Mouse (Mus musculus): Measurements from ENCODE around the gene Ndufs6. TPM values are rescaled to one million over a fixed set of nuclear protein-coding genes. Genes with fewer than 3 reads are reported as not detected.

The Ndufs6 gene
- total and polyA plus RNA-seq, 3 experiments: 266 to 276 TPM; not detected in 1

DNA sequence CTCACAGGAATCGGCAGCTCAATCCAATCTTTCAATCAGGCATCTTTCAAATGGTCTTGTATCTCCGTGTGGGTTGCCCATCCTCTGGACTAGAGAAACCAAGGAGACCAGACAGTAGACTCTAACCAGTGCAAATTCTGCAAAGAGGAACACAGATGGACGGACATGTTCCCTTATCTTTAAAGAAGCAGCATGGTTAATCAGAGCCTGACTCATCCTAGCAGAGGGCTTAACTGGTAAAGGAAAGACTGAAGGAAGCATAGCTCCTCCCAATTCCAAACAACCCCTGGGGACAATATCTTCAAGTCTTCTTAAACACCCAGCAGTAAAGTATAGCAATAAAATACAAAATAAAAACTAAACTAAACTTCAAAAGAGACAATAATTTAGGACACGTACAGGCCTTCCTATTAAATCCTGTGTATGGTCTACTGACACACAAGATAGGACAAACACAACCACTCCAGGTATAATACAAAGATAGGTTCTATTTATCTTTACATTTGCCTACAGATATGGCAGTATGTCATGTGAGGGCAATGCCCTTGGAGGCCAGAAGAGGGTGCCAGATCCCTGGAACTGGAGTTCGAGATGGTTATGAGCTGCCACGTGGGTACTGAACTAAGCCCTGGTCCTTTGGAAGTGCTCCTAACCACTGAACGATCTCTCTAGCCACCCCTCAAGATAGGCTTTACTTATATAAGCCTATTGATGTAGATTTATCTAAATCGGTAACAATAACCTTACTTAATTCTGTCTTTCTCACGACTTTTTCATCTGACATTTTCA is 17.0 kb upstream of the Ndufs6 start:
- DNase-seq (ENCODE audit: low read depth, low spot score): peak; percentile 87
- peaks cover 0 to 3% of the 10 kb centered on the region in 2 experiments; a peak in 1 of 4 replicates for H3K4me1 ChIP-seq (ENCODE audit: control insufficient read depth in 1 of 2, insufficient read depth in 2 of 2, low read length in 2 of 2)
- no peaks in the 10 kb centered on the region for H3K27me3 ChIP-seq (ENCODE audit: control insufficient read depth in 1 of 2, insufficient read depth in 2 of 2, low read length in 2 of 2)
- H3K9me3 ChIP-seq (replicated peaks; ENCODE audit: insufficient read depth, low read length): no peaks in the 10 kb centered on the region
- H3K9ac ChIP-seq (ENCODE audit: control insufficient read depth, low read depth, low read length, poor library complexity, severe bottlenecking): peak overlapping the region; percentile 35; the same call in 1 of the 2 replicates
- H3K4me3 ChIP-seq (ENCODE audit: control insufficient read depth in 1 of 2, insufficient read depth in 1 of 2, low read depth in 2 of 2, low read length in 2 of 2): peak overlapping the region in 1 of 2 experiments; percentile 11; a peak in 1 of 4 replicates
- peaks cover 0 to 16% of the 10 kb centered on the region in 2 experiments; a peak in 2 of 4 replicates for H3K36me3 ChIP-seq (ENCODE audit: control insufficient read depth in 1 of 2, insufficient read depth in 2 of 2, low read length in 2 of 2)
- no peak overlapping the region for H3K27ac ChIP-seq (ENCODE audit: control insufficient read depth, low read depth, low read length)
- H3K79me2 ChIP-seq (ENCODE audit: control insufficient read depth, insufficient read depth, low read length, poor library complexity): no peaks in the 10 kb centered on the region
- TF ChIP-seq USF2 (IDR thresholded peaks at IDR 0.05; ENCODE audit: borderline replicate concordance in 1 of 2, insufficient read depth in 1 of 2, low read depth in 1 of 2, low read length in 2 of 2): no peak
- TF ChIP-seq RAD21 (IDR thresholded peaks at IDR 0.05; ENCODE audit: low read depth, low read length): peak; percentile 54
- TF ChIP-seq POLR2AphosphoS2 (IDR thresholded peaks at IDR 0.05; ENCODE audit: low read length): no peak
- TF ChIP-seq CTCF (IDR thresholded peaks at IDR 0.05 in 2 of 3, conservative IDR thresholded peaks at IDR 0.05 in 1 of 3; ENCODE audit: control insufficient read depth in 1 of 3, insufficient read depth in 1 of 3, low read depth in 2 of 3, low read length in 3 of 3, poor library complexity in 1 of 3, severe bottlenecking in 1 of 3): peak; percentile 65 to 82 (median 75)
- TF ChIP-seq E2F4 (IDR thresholded peaks at IDR 0.05; ENCODE audit: borderline replicate concordance, low read depth, low read length): no peak
- no peak for TF ChIP-seq GABPA (IDR thresholded peaks at IDR 0.05; ENCODE audit: low read depth, low read length)
- no peak; the same call in 1 of the 2 replicates for TF ChIP-seq ZC3H11A (IDR thresholded peaks at IDR 0.05; ENCODE audit: low read depth, low read length)
- TF ChIP-seq MYC (IDR thresholded peaks at IDR 0.05; ENCODE audit: low read depth, low read length): peak; percentile 91
- TF ChIP-seq MAX (IDR thresholded peaks at IDR 0.05; ENCODE audit: low read length): peak; percentile 81
- TF ChIP-seq CHD1 (IDR thresholded peaks at IDR 0.05; ENCODE audit: low read depth, low read length): no peak
- TF ChIP-seq NRF1 (IDR thresholded peaks at IDR 0.05; ENCODE audit: insufficient read depth, low read depth, low read length, poor library complexity, severe bottlenecking): no peak
- TF ChIP-seq SIN3A (IDR thresholded peaks at IDR 0.05; ENCODE audit: low read length): peak; percentile 29
- no peak for TF ChIP-seq KAT2A (conservative IDR thresholded peaks at IDR 0.05; ENCODE audit: low read depth, low read length)
- no peak for TF ChIP-seq POLR2AphosphoS5 (IDR thresholded peaks at IDR 0.05; ENCODE audit: borderline replicate concordance, low read depth, low read length)
- TF ChIP-seq TBP (IDR thresholded peaks at IDR 0.05; ENCODE audit: low read depth, low read length): 0 out of 2 replicates have a peak, but pooled peaks have one; percentile 10
- peak; percentile 74 for TF ChIP-seq TAL1 (IDR thresholded peaks at IDR 0.05; ENCODE audit: low read length)
- TF ChIP-seq BHLHE40 (IDR thresholded peaks at IDR 0.05; ENCODE audit: borderline replicate concordance, low read depth, low read length): peak; percentile 50; the same call in 1 of the 2 replicates
- TF ChIP-seq EP300 (IDR thresholded peaks at IDR 0.05; ENCODE audit: low read depth in 1 of 2, low read length in 2 of 2): peak; percentile 78 to 88
- no peak for TF ChIP-seq POLR2A (IDR thresholded peaks at IDR 0.05; ENCODE audit: control insufficient read depth in 1 of 2, insufficient read depth in 1 of 2, low read depth in 1 of 2, low read length in 2 of 2, poor library complexity in 1 of 2)
- TF ChIP-seq TCF12 (IDR thresholded peaks at IDR 0.05; ENCODE audit: low read depth, low read length): peak; percentile 60
- TF ChIP-seq GATA1 (IDR thresholded peaks at IDR 0.05; ENCODE audit: low read depth, low read length): peak; percentile 91
- TF ChIP-seq SMC3 (IDR thresholded peaks at IDR 0.05; ENCODE audit: low read depth, low read length): peak; percentile 43; the same call in 1 of the 2 replicates
- TF ChIP-seq RCOR1 (IDR thresholded peaks at IDR 0.05; ENCODE audit: low read depth, low read length): peak; percentile 79
- TF ChIP-seq MEF2A (IDR thresholded peaks at IDR 0.05; ENCODE audit: extremely low read depth, insufficient replicate concordance, low read depth, low read length, poor library complexity, severe bottlenecking): no peak
- TF ChIP-seq USF1 (IDR thresholded peaks at IDR 0.05; ENCODE audit: low read depth, low read length): peak; percentile 78
- 0 out of 2 replicates have a peak, but pooled peaks have one; percentile 19 for TF ChIP-seq ETS1 (IDR thresholded peaks at IDR 0.05; ENCODE audit: low read depth, low read length)
- TF ChIP-seq UBTF (IDR thresholded peaks at IDR 0.05; ENCODE audit: borderline replicate concordance, insufficient read depth, low read depth, low read length): no peak
- no peak for TF ChIP-seq NELFE (IDR thresholded peaks at IDR 0.05; ENCODE audit: low read depth, low read length)
- peak; percentile 84; the same call in 1 of the 2 replicates for TF ChIP-seq MXI1 (IDR thresholded peaks at IDR 0.05; ENCODE audit: low read depth, low read length)
- peak; percentile 88 for TF ChIP-seq JUND (IDR thresholded peaks at IDR 0.05; ENCODE audit: low read depth, low read length)
- no peak for TF ChIP-seq CHD2 (IDR thresholded peaks at IDR 0.05; ENCODE audit: low read length)
- TF ChIP-seq ZKSCAN1 (IDR thresholded peaks at IDR 0.05; ENCODE audit: low read depth, low read length): no peak
- TF ChIP-seq MAFK (IDR thresholded peaks at IDR 0.05; ENCODE audit: borderline replicate concordance, low read depth, low read length): no peak
- no peak for TF ChIP-seq HCFC1 (IDR thresholded peaks at IDR 0.05; ENCODE audit: low read depth, low read length)
- TF ChIP-seq ZMIZ1 (IDR thresholded peaks at IDR 0.05; ENCODE audit: low read depth, low read length): no peak
